ENCODE assay signal across 8 mouse cellular contexts in genomic region chr5:142960775-142961271, GRCm38 (mm10). TPM values are rescaled to one million over a fixed set of nuclear protein-coding genes. Genes with fewer than 3 reads are reported as not detected.
DNase-seq lines count a peak whose midpoint lies in the region; ATAC-seq and TF ChIP-seq lines count a peak whose summit lies in the region.

No protein-coding gene starts in this region.

- H3K27ac ChIP-seq in liver, adult 2 months (replicated peaks; ENCODE audit: insufficient read depth, low read depth, low read length), result 0 out of 2 replicates have a peak overlapping the region, but pooled peaks have one; percentile 4
- peak overlapping the region; percentile 24; the same call in 1 of the 2 replicates for H3K27ac ChIP-seq in bone marrow, adult 2 months (ENCODE audit: control insufficient read depth, insufficient read depth, low read depth, low read length, poor library complexity)
- peak overlapping the region; percentile 95 for H3K27ac ChIP-seq in forebrain, embryonic 15.5 days (replicated peaks)
- peak overlapping the region; percentile 77 for H3K27ac ChIP-seq in intestine, postnatal 0 days (ENCODE audit: low read depth, low read length)

- H3K4me1 ChIP-seq in liver, adult 2 months (ENCODE audit: control insufficient read depth, insufficient read depth, low read length), result peaks cover 2% of the 10 kb centered on the region; the same call in 1 of the 2 replicates
- H3K4me1 ChIP-seq in bone marrow, adult 2 months (ENCODE audit: control insufficient read depth, insufficient read depth, low read length), result no peaks in the 10 kb centered on the region
- H3K4me1 ChIP-seq in forebrain, embryonic 15.5 days, result peaks cover 38% of the 10 kb centered on the region
- H3K4me1 ChIP-seq in intestine, postnatal 0 days (replicated peaks; ENCODE audit: control insufficient read depth, insufficient read depth, low read length), result no peaks in the 10 kb centered on the region; the same call in 1 of the 2 replicates

- peak overlapping the region; percentile 76 for H3K9ac ChIP-seq in liver, adult 2 months (ENCODE audit: low read depth, low read length)
- peak overlapping the region; percentile 97 for H3K9ac ChIP-seq in forebrain, embryonic 15.5 days (replicated peaks)
- peak overlapping the region; percentile 59 for H3K9ac ChIP-seq in intestine, postnatal 0 days (ENCODE audit: low read depth, low read length)

- no peak for TF ChIP-seq CTCF in liver, adult 2 months (IDR thresholded peaks at IDR 0.05; ENCODE audit: low read depth, low read length)
- TF ChIP-seq CTCF in bone marrow, adult 2 months (IDR thresholded peaks at IDR 0.05; ENCODE audit: control insufficient read depth, insufficient read depth, low read length), result no peak
- no peak for TF ChIP-seq CTCF in intestine, postnatal 0 days (IDR thresholded peaks at IDR 0.05; ENCODE audit: low read depth)

- no peaks in the 10 kb centered on the region for H3K9me3 ChIP-seq in forebrain, embryonic 15.5 days
- no peaks in the 10 kb centered on the region for H3K9me3 ChIP-seq in intestine, postnatal 0 days (ENCODE audit: control insufficient read depth)

- H3K4me2 ChIP-seq in forebrain, embryonic 15.5 days (replicated peaks), result peak overlapping the region; percentile 73
- peak overlapping the region; percentile 79 for H3K4me2 ChIP-seq in intestine, postnatal 0 days (replicated peaks; ENCODE audit: low read depth)

- ATAC-seq in forebrain, embryonic 15.5 days (replicated peaks), result peak; percentile 21
- ATAC-seq in intestine, postnatal 0 days, result no peak; the same call in 1 of the 2 replicates

- WGBS in liver, adult 2 months, result 3% methylated on average over 59 of the region's 59 CpGs
- WGBS in bone marrow, adult 2 months, result 2% methylated on average over 59 of the region's 59 CpGs
- whole genome bisulfite sequencing in forebrain, embryonic 15.5 days, result under 1% methylated on average over 59 of the region's 59 CpGs
- WGBS in intestine, postnatal 0 days, result 1% methylated on average over 59 of the region's 59 CpGs

- DNase-seq in liver, adult 2 months (ENCODE audit: extremely low read depth, low read depth, low spot score), result no peak
- no peak for DNase-seq in liver
- DNase-seq in mesoderm, embryonic 11.5 days (ENCODE audit: low read depth, low spot score), result peak; percentile 66
- no peak for DNase-seq in cerebellum, adult 11-12 months
- no peak for DNase-seq in ovary, postnatal 10 days (ENCODE audit: low spot score)

- H3K27me3 ChIP-seq in liver, adult 2 months (ENCODE audit: control insufficient read depth, insufficient read depth, low read length), result peaks cover 12% of the 10 kb centered on the region
- no peaks in the 10 kb centered on the region for H3K27me3 ChIP-seq in forebrain, embryonic 15.5 days
- peaks cover 35% of the 10 kb centered on the region for H3K27me3 ChIP-seq in intestine, postnatal 0 days (replicated peaks; ENCODE audit: control insufficient read depth, insufficient read depth, low read length)

- TF ChIP-seq POLR2A in liver, adult 2 months (IDR thresholded peaks at IDR 0.05; ENCODE audit: extremely low read depth, insufficient read depth, low read length), result no peak
- no peak for TF ChIP-seq POLR2A in bone marrow, adult 2 months (IDR thresholded peaks at IDR 0.05; ENCODE audit: borderline replicate concordance, control insufficient read depth, low read depth, low read length)

- peak overlapping the region; percentile 73 for H3K4me3 ChIP-seq in liver, adult 2 months (ENCODE audit: insufficient read depth, low read depth, low read length)
- H3K4me3 ChIP-seq in bone marrow, adult 2 months (replicated peaks; ENCODE audit: control insufficient read depth, low read depth, low read length), result peak overlapping the region; percentile 26
- peak overlapping the region; percentile 95 for H3K4me3 ChIP-seq in forebrain, embryonic 15.5 days
- H3K4me3 ChIP-seq in intestine, postnatal 0 days (ENCODE audit: low read depth, low read length), result peak overlapping the region; percentile 70

- H3K79me2 ChIP-seq in liver, adult 2 months (ENCODE audit: control insufficient read depth, insufficient read depth, low read length), result no peaks in the 10 kb centered on the region

- no peaks in the 10 kb centered on the region for H3K36me3 ChIP-seq in liver, adult 2 months (ENCODE audit: control insufficient read depth, insufficient read depth, low read length)
- H3K36me3 ChIP-seq in forebrain, embryonic 15.5 days, result no peaks in the 10 kb centered on the region
- no peaks in the 10 kb centered on the region for H3K36me3 ChIP-seq in intestine, postnatal 0 days (ENCODE audit: control insufficient read depth, insufficient read depth)

RNA-seq across cellular contexts. Expression of gene Fscn1, which starts 0.7 kb away (rescaled TPM):
- 2.0 and 4.2 TPM in 2 replicates for total RNA-seq in liver, adult 2 months (2014; rRNA removed)
- polyA plus RNA-seq in liver, adult 2 months (2012; rRNA removed), result 3.0 and 4.4 TPM in 2 replicates
- polyA plus RNA-seq in bone marrow, adult 2 months (2011; ENCODE audit: insufficient read depth, insufficient read length, low replicate concordance, missing spikeins), result 6.4 and 15.2 TPM in 2 replicates
- polyA plus RNA-seq in forebrain, embryonic 15.5 days (2015; fragmentation: Nextera tagmentation; extraction: Ambion mirVana), result 521 and 538 TPM in 2 replicates
- 36.5 and 37.1 TPM in 2 replicates for polyA plus RNA-seq in intestine, postnatal 0 days (2015; fragmentation: Nextera tagmentation; extraction: Ambion mirVana)

RNA-seq across cellular contexts. Expression of gene Actb, which starts 54.3 kb away (rescaled TPM):
- total RNA-seq in liver, adult 2 months (2014; rRNA removed), result 726 and 988 TPM in 2 replicates
- polyA plus RNA-seq in liver, adult 2 months (2012; rRNA removed), result 1,363 and 1,398 TPM in 2 replicates
- polyA plus RNA-seq in bone marrow, adult 2 months (2011; ENCODE audit: insufficient read depth, insufficient read length, low replicate concordance, missing spikeins), result 3,846 and 7,097 TPM in 2 replicates
- 16,767 and 16,970 TPM in 2 replicates for polyA plus RNA-seq in forebrain, embryonic 15.5 days (2015; fragmentation: Nextera tagmentation; extraction: Ambion mirVana)
- polyA plus RNA-seq in intestine, postnatal 0 days (2015; fragmentation: Nextera tagmentation; extraction: Ambion mirVana), result 22,808 and 23,070 TPM in 2 replicates

Comparison
In these comparisons a context has a peak if more than half of its experiments do, and no peak if none do; other contexts are left out.
1. H3K27ac ChIP-seq: peak in every context shown above with its lines; median percentile 95 in forebrain, embryonic 15.5 days; 77 in intestine, postnatal 0 days; 24 in bone marrow, adult 2 months; 4 in liver, adult 2 months.
2. H3K4me3 ChIP-seq: peak in every context shown above with its lines; median percentile 95 in forebrain, embryonic 15.5 days; 73 in liver, adult 2 months; 70 in intestine, postnatal 0 days; 26 in bone marrow, adult 2 months.
3. RNA of gene Fscn1, which starts 0.7 kb away (polyA plus RNA-seq): 521 to 538 TPM in forebrain, embryonic 15.5 days; 36.5 to 37.1 TPM in intestine, postnatal 0 days, 6.4 to 15.2 TPM in bone marrow, adult 2 months and 3.0 to 4.4 TPM in liver, adult 2 months; every median in the first group is over 10 times any median in the second.
4. Peak in every context shown above with its lines, with median percentiles within 50 percentile points of each other: H3K9ac ChIP-seq.